ENCODE assay signal across 18 mouse cellular contexts in the genomic region with DNA sequence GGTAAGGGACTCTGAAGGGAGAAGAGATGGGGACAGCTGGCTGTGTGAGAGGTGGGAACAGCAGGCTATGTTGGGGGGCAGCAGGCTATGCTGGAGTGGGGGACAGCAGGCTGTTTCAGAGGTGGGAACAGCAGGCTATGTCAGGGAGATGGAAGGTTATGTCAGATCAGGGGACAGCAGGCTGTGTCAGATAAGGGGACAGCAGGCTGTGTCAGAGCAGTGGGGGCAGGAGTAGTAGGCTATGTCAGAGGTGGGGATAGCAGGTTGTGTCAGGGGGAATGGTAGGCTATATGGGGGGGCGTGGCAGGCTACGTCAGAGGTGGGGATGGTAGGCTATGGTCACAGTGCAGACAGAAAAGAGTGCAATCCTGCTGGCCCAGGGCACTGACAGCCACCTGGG. TPM values are rescaled to one million over a fixed set of nuclear protein-coding genes. Genes with fewer than 3 reads are reported as not detected.
A peak's percentile ranks its signal among the peaks of the same experiment; 100 is the strongest.
DNase-seq lines count a peak whose midpoint lies in the region; ATAC-seq lines count a peak whose summit lies in the region.
"Had no signal": no experiment of that assay in that cellular context is flagged by ENCODE, and none has a peak within 500 bp of the region (broad histone marks: within the 10 kb centered on the region; RNA-seq: fewer than 3 reads in every experiment).

No protein-coding gene starts in this region.

- H3K9ac ChIP-seq in embryonic facial prominence, embryonic 12.5 days, result no peak overlapping the region
- 0 out of 2 replicates have a peak overlapping the region, but pooled peaks have one; percentile 14 for H3K9ac ChIP-seq in limb, embryonic 15.5 days
- H3K9ac ChIP-seq in liver, embryonic 11.5 days (ENCODE audit: low read depth, low read length), result peak overlapping the region; percentile 10; the same call in 1 of the 2 replicates

- no peaks in the 10 kb centered on the region for H3K27me3 ChIP-seq in embryonic facial prominence, embryonic 12.5 days
- H3K27me3 ChIP-seq in embryonic facial prominence, embryonic 10.5 days (replicated peaks; ENCODE audit: low read depth, poor library complexity, severe bottlenecking), result no peaks in the 10 kb centered on the region
- no peaks in the 10 kb centered on the region for H3K27me3 ChIP-seq in limb, embryonic 15.5 days
- no peaks in the 10 kb centered on the region for H3K27me3 ChIP-seq in limb, embryonic 10.5 days (ENCODE audit: low read depth, poor library complexity, severe bottlenecking)
- H3K27me3 ChIP-seq in liver, embryonic 11.5 days (replicated peaks; ENCODE audit: control insufficient read depth, insufficient read depth, low read length), result no peaks in the 10 kb centered on the region

- no peak overlapping the region for H3K4me2 ChIP-seq in embryonic facial prominence, embryonic 12.5 days (replicated peaks)
- H3K4me2 ChIP-seq in limb, embryonic 15.5 days, result no peak overlapping the region
- peak overlapping the region; percentile 30; the same call in 1 of the 2 replicates for H3K4me2 ChIP-seq in liver, embryonic 11.5 days

- ATAC-seq in embryonic facial prominence, embryonic 12.5 days (ENCODE audit: insufficient number of reproducible peaks, insufficient read depth, low FRiP score, low TSS enrichment), result no peak
- ATAC-seq in limb, embryonic 15.5 days (ENCODE audit: insufficient number of reproducible peaks, low FRiP score, low TSS enrichment, low read depth), result no peak
- ATAC-seq in liver, embryonic 11.5 days (replicated peaks; ENCODE audit: low FRiP score), result peak; percentile 90
- ATAC-seq in megakaryocyte-erythroid progenitor cell, adult 5-6 weeks (replicated peaks; ENCODE audit: low FRiP score, low TSS enrichment, poor library complexity, severe bottlenecking), result peak; percentile 88
- ATAC-seq: forebrain, embryonic 16.5 days had no signal

- no peak for DNase-seq in embryonic facial prominence, embryonic 10.5 days (ENCODE audit: low spot score)
- no peak for DNase-seq in limb, embryonic 10.5 days (ENCODE audit: low spot score)
- DNase-seq in liver, embryonic 11.5 days (ENCODE audit: low spot score), result no peak
- no peak for DNase-seq in adrenal gland, adult (ENCODE audit: inconsistent age in 2 of 2, low spot score in 1 of 2)
- no peak for DNase-seq in Muller cell, postnatal 12 days (ENCODE audit: inconsistent ontology term)
- DNase-seq: adrenal gland, postnatal 25 days; cerebellum, adult 9-11 months; embryo, embryonic 11 days; gastrocnemius, postnatal 10 days; heart, adult 2 months; kidney, postnatal 4 days; lung, adult 18-20 months; lung, postnatal 4 days; thymus, postnatal 25 days had no signal

- no peaks in the 10 kb centered on the region for H3K9me3 ChIP-seq in embryonic facial prominence, embryonic 12.5 days
- no peaks in the 10 kb centered on the region for H3K9me3 ChIP-seq in embryonic facial prominence, embryonic 10.5 days
- H3K9me3 ChIP-seq in limb, embryonic 15.5 days, result no peaks in the 10 kb centered on the region
- H3K9me3 ChIP-seq in limb, embryonic 10.5 days (replicated peaks), result no peaks in the 10 kb centered on the region
- no peaks in the 10 kb centered on the region for H3K9me3 ChIP-seq in liver, embryonic 11.5 days (ENCODE audit: control insufficient read depth, low read length)

- 92% methylated on average over 2 of the region's 2 CpGs for WGBS in embryonic facial prominence, embryonic 12.5 days
- WGBS in embryonic facial prominence, embryonic 10.5 days, result 94% methylated on average over 2 of the region's 2 CpGs
- whole genome bisulfite sequencing in limb, embryonic 15.5 days, result 81% methylated on average over 2 of the region's 2 CpGs
- WGBS in limb, embryonic 10.5 days, result 87% methylated on average over 2 of the region's 2 CpGs
- WGBS in liver, embryonic 11.5 days, result 49% methylated on average over 2 of the region's 2 CpGs

- peaks cover 27% of the 10 kb centered on the region for H3K4me1 ChIP-seq in embryonic facial prominence, embryonic 12.5 days
- H3K4me1 ChIP-seq in embryonic facial prominence, embryonic 10.5 days, result peaks cover 35% of the 10 kb centered on the region
- peaks cover 26% of the 10 kb centered on the region for H3K4me1 ChIP-seq in limb, embryonic 15.5 days
- peaks cover 35% of the 10 kb centered on the region for H3K4me1 ChIP-seq in limb, embryonic 10.5 days
- H3K4me1 ChIP-seq in liver, embryonic 11.5 days (replicated peaks; ENCODE audit: control insufficient read depth, insufficient read depth, low read length), result peaks cover 70% of the 10 kb centered on the region

- H3K4me3 ChIP-seq in embryonic facial prominence, embryonic 12.5 days, result no peak overlapping the region
- no peak overlapping the region for H3K4me3 ChIP-seq in embryonic facial prominence, embryonic 10.5 days
- no peak overlapping the region for H3K4me3 ChIP-seq in limb, embryonic 15.5 days
- no peak overlapping the region for H3K4me3 ChIP-seq in limb, embryonic 10.5 days
- H3K4me3 ChIP-seq in liver, embryonic 11.5 days (ENCODE audit: low read depth, low read length), result no peak overlapping the region
- H3K4me3 ChIP-seq: heart, adult 2 months had no signal

- H3K27ac ChIP-seq in embryonic facial prominence, embryonic 12.5 days, result peak overlapping the region; percentile 4; the same call in 1 of the 2 replicates
- H3K27ac ChIP-seq in embryonic facial prominence, embryonic 10.5 days (replicated peaks), result no peak overlapping the region
- no peak overlapping the region for H3K27ac ChIP-seq in limb, embryonic 15.5 days
- H3K27ac ChIP-seq in limb, embryonic 10.5 days, result no peak overlapping the region
- H3K27ac ChIP-seq in liver, embryonic 11.5 days (ENCODE audit: low read depth, low read length), result peak overlapping the region; percentile 57
- H3K27ac ChIP-seq: heart, adult 2 months had no signal

- no peaks in the 10 kb centered on the region for H3K36me3 ChIP-seq in embryonic facial prominence, embryonic 12.5 days
- no peaks in the 10 kb centered on the region for H3K36me3 ChIP-seq in embryonic facial prominence, embryonic 10.5 days (replicated peaks)
- H3K36me3 ChIP-seq in limb, embryonic 15.5 days, result no peaks in the 10 kb centered on the region
- no peaks in the 10 kb centered on the region for H3K36me3 ChIP-seq in limb, embryonic 10.5 days
- no peaks in the 10 kb centered on the region for H3K36me3 ChIP-seq in liver, embryonic 11.5 days (ENCODE audit: control insufficient read depth, insufficient read depth, low read length)

RNA-seq across cellular contexts. Expression of a gene that starts 16.7 kb away (rescaled TPM):
- polyA plus RNA-seq in embryonic facial prominence, embryonic 12.5 days (2016; fragmentation: Nextera tagmentation; extraction: Ambion mirVana), result 22.1 and 24.1 TPM in 2 replicates
- 17.3 and 20.6 TPM in 2 replicates for polyA plus RNA-seq in embryonic facial prominence, embryonic 10.5 days (2016; fragmentation: Nextera tagmentation; extraction: Ambion mirVana)
- 22.2 and 22.4 TPM in 2 replicates for polyA plus RNA-seq in limb, embryonic 15.5 days (2015; fragmentation: Nextera tagmentation; extraction: Ambion mirVana)
- 20.1 and 23.2 TPM in 2 replicates for polyA plus RNA-seq in limb, embryonic 10.5 days (2016; fragmentation: Nextera tagmentation; extraction: Ambion mirVana)
- 11.3 and 13.1 TPM in 2 replicates for polyA plus RNA-seq in liver, embryonic 11.5 days (2014; fragmentation: Nextera tagmentation; extraction: Ambion mirVana)
- total RNA-seq in megakaryocyte-erythroid progenitor cell, adult 5-6 weeks (2014; fragmentation: Nextera tagmentation), result 15.6 and 21.7 TPM in 2 replicates
- 1.1 and 1.3 TPM in 2 replicates for total RNA-seq in megakaryocyte-erythroid progenitor cell, adult 5-6 weeks (2017)

RNA-seq across cellular contexts. Expression of a gene that starts 49.4 kb away (rescaled TPM):
- polyA plus RNA-seq in embryonic facial prominence, embryonic 12.5 days (2016; fragmentation: Nextera tagmentation; extraction: Ambion mirVana), result 0.61 and 1.4 TPM in 2 replicates
- 0.19 and 0.37 TPM in 2 replicates for polyA plus RNA-seq in embryonic facial prominence, embryonic 10.5 days (2016; fragmentation: Nextera tagmentation; extraction: Ambion mirVana)
- 101 and 104 TPM in 2 replicates for polyA plus RNA-seq in limb, embryonic 15.5 days (2015; fragmentation: Nextera tagmentation; extraction: Ambion mirVana)
- polyA plus RNA-seq in limb, embryonic 10.5 days (2016; fragmentation: Nextera tagmentation; extraction: Ambion mirVana), result 0.08 and 0.35 TPM in 2 replicates
- 0.43 and 0.48 TPM in 2 replicates for polyA plus RNA-seq in liver, embryonic 11.5 days (2014; fragmentation: Nextera tagmentation; extraction: Ambion mirVana)
- total RNA-seq in megakaryocyte-erythroid progenitor cell, adult 5-6 weeks (2014; fragmentation: Nextera tagmentation), result 0.15 and 1.2 TPM in 2 replicates
- total RNA-seq in megakaryocyte-erythroid progenitor cell, adult 5-6 weeks (2017), result 2.3 TPM in 1 of 2 replicates, not detected in the other

RNA-seq across cellular contexts. Expression of a gene that starts 54.0 kb away (rescaled TPM):
- polyA plus RNA-seq in embryonic facial prominence, embryonic 12.5 days (2016; fragmentation: Nextera tagmentation; extraction: Ambion mirVana), result 27.7 and 29.6 TPM in 2 replicates
- polyA plus RNA-seq in embryonic facial prominence, embryonic 10.5 days (2016; fragmentation: Nextera tagmentation; extraction: Ambion mirVana), result 22.4 and 24.1 TPM in 2 replicates
- polyA plus RNA-seq in limb, embryonic 15.5 days (2015; fragmentation: Nextera tagmentation; extraction: Ambion mirVana), result 27.9 and 28.2 TPM in 2 replicates
- polyA plus RNA-seq in limb, embryonic 10.5 days (2016; fragmentation: Nextera tagmentation; extraction: Ambion mirVana), result 24.1 and 29.0 TPM in 2 replicates
- 13.0 and 16.8 TPM in 2 replicates for polyA plus RNA-seq in liver, embryonic 11.5 days (2014; fragmentation: Nextera tagmentation; extraction: Ambion mirVana)
- total RNA-seq in megakaryocyte-erythroid progenitor cell, adult 5-6 weeks (2014; fragmentation: Nextera tagmentation), result 8.4 and 9.5 TPM in 2 replicates
- total RNA-seq in megakaryocyte-erythroid progenitor cell, adult 5-6 weeks (2017), result 6.0 and 8.2 TPM in 2 replicates

Comparison
In these comparisons a context has a peak if more than half of its experiments do, and no peak if none do; other contexts are left out.
1. H3K27ac ChIP-seq: peak in embryonic facial prominence, embryonic 12.5 days (single experiment) and liver, embryonic 11.5 days (single experiment); none in embryonic facial prominence, embryonic 10.5 days (single experiment), limb, embryonic 15.5 days (single experiment) and limb, embryonic 10.5 days (single experiment).
2. RNA of a gene that starts 49.4 kb away (polyA plus RNA-seq): 101 to 104 TPM in limb, embryonic 15.5 days; 0.61 to 1.4 TPM in embryonic facial prominence, embryonic 12.5 days, 0.43 to 0.48 TPM in liver, embryonic 11.5 days, 0.19 to 0.37 TPM in embryonic facial prominence, embryonic 10.5 days and 0.08 to 0.35 TPM in limb, embryonic 10.5 days; every median in the first group is over 10 times any median in the second.
3. ATAC-seq: peak in liver, embryonic 11.5 days (single experiment) and megakaryocyte-erythroid progenitor cell, adult 5-6 weeks (single experiment); none in embryonic facial prominence, embryonic 12.5 days (single experiment) and limb, embryonic 15.5 days (single experiment).